Mouse (Mus musculus) embryonic fibroblast, embryonic 13.5 days (primary cell): ENCODE results near the gene Lipc.

Source experiments
- CTCF ChIP-seq: IDR thresholded peaks from 2 replicates; pipeline ENCODE4 v1.5.1; 2011; ENCODE audit warnings: mild to moderate bottlenecking, control low read depth, low read length, moderate library complexity, borderline replicate concordance; ENCODE audit not compliant: insufficient read depth
- POLR2A ChIP-seq: IDR thresholded peaks from 2 replicates; pipeline ENCODE4 v1.6.1; 2011; ENCODE audit warnings: low read depth, mild to moderate bottlenecking, control low read depth, low read length, moderate library complexity

GRCm38 (mm10) chr9:70840861-70841341, 111.1 kb downstream of the Lipc start:
- TF ChIP-seq CTCF: no peak
- TF ChIP-seq POLR2A: no peak
